Mouse (Mus musculus): ENCODE results near the gene Ppp3ca.

DNA sequence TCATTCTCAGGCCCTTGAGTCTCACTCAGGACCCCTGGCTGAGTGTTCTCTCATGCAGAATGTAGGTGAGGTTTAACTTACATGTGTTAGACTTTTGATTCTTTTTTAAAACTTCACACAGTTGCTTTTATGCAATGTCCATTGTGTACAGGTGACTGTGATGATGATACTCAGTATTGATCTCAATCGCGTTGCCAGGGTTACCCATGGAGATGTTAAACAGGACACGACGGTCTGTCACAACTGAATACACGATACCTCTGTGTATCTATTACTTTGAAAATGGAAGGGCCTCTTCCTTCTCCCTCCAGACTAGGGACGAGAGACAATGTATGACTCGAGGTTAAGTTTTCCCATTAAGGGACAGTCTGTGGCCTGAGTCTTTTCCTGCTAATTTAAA lies 107.5 kb downstream of the Ppp3ca start:
- TF ChIP-seq CTCF (IDR thresholded peaks at IDR 0.05; ENCODE audit: low read depth, low read length) (no peak), EP300 (IDR thresholded peaks at IDR 0.05; ENCODE audit: insufficient read depth, low read depth, low read length) (no peak), POLR2A (IDR thresholded peaks at IDR 0.05; ENCODE audit: insufficient read depth, low read length) (no peak)

All from ES-Bruce4 (cell line).